Mouse (Mus musculus) liver, embryonic 18 days (tissue): Measurements from ENCODE around the gene Mlycd. TPM values are rescaled to one million over a fixed set of nuclear protein-coding genes. Genes with fewer than 3 reads are reported as not detected.

Experiments used
- polyA plus RNA-seq: library from polyadenylated mRNA; depleted of rRNA; stranded (reverse); fragments of >200 nt; gene quantifications from 2 replicates; pipeline ENCODE4 v1.2.3, GENCODE M21; 2012; rRNA removed

The Mlycd gene
- polyA plus RNA-seq, result 20.1 and 21.0 TPM in 2 replicates

DNA sequence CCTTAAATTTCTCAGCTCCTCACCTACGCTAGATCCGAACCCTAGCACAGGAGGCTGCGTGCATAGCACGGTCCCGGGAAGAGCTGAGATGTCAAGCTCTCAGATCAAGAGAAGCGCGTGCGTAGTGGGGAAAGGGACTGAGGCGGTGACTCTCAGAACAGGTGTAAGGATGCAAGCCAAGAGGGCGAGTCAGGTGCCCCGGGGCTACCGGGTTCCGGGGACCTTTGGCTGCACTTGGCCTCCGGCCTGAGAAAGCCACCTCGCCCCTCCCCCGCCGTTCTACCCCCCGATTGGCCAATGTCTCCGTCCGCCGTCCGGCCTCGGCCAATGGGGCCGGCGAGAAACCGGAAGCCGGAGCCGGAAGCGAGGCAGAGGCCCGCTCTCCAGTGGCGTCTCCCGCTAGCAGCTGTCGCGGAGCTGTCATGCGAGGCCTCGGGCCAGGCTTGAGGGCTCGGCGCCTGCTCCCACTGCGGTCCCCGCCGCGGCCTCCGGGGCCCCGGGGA is at the start of gene Mlycd:
Mlycd (plus strand) TSS at position 355 of the 503 bp plus-strand sequence.

GRCm38 (mm10) chr8:119433582-119434174 is 39.0 kb downstream of the Mlycd start, which contains the start of gene Osgin1:
Gene Osgin1 (plus strand): TSS chr8:119434124.

DNA sequence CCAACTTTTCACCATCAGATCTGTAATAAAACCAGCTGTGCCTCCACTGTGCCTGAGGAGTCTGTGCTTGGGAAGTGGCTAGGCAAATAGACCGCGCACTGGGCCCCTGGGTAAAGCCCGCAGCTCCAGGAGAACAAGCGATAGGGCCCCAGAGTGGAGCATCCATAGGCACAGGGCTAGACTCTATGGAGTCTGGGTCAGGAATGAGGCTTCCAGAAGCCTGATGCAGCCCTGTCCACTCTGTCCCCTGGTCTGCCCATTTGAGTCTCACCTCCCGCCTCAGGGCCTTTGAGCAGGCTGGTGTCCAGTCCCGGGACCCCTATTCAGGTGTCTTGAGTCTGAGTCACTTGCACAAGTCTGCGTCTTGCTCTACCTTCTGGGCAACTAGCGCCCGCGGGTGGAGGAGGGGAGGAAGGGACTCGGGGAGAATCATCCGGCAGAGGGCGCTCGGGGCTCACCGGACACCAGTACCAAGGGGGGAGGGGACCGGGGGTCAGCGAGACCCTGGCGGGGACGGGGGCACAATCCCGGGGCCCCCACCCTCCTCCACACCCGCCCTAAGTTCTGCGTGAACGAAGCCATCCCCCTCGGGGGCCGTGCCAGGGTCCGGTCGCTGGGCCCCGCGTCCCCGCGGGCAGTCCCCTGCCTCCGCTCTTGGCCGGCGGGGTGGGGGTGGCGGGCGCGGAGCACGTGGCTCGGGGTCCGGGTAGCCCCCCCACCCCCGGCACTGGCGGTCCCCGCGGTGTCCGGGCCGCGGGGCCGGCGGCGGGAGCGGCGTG is 51.7 kb downstream of the Mlycd start, which contains the start of gene Necab2:
Necab2 (plus strand) TSS at position 509 of the 779 bp plus-strand sequence.

Other genes with a start within 250 kb of the Mlycd start
- 71.0 and 71.2 TPM in 2 replicates for gene Hsbp1, start 50.4 kb upstream of the Mlycd start, polyA plus RNA-seq
- gene Osgin1, start 39.2 kb downstream of the Mlycd start, polyA plus RNA-seq, result 97.9 and 110 TPM in 2 replicates
- gene Necab2, start 51.8 kb downstream of the Mlycd start, polyA plus RNA-seq, result 0.08 and 0.13 TPM in 2 replicates
- gene Slc38a8, start 106.8 kb downstream of the Mlycd start, polyA plus RNA-seq, result 0.02 TPM in 2 replicates
- 29.0 and 31.0 TPM in 2 replicates for gene Mbtps1, start 163.9 kb downstream of the Mlycd start, polyA plus RNA-seq
- gene Hsdl1, start 180.3 kb downstream of the Mlycd start, polyA plus RNA-seq, result 7.0 and 8.1 TPM in 2 replicates
- 0.01 and 0.06 TPM in 2 replicates for gene Dnaaf1, start 180.4 kb downstream of the Mlycd start, polyA plus RNA-seq
- gene Taf1c, start 210.3 kb downstream of the Mlycd start, polyA plus RNA-seq, result 3.9 and 4.3 TPM in 2 replicates
- not detected in 2 replicates for gene Adad2, start 217.9 kb downstream of the Mlycd start, polyA plus RNA-seq
- 0.01 TPM in 1 of 2 replicates, not detected in the other for gene Kcng4, start 240.8 kb downstream of the Mlycd start, polyA plus RNA-seq